8 mouse cellular contexts compared by ENCODE assay signal in the genomic region with DNA sequence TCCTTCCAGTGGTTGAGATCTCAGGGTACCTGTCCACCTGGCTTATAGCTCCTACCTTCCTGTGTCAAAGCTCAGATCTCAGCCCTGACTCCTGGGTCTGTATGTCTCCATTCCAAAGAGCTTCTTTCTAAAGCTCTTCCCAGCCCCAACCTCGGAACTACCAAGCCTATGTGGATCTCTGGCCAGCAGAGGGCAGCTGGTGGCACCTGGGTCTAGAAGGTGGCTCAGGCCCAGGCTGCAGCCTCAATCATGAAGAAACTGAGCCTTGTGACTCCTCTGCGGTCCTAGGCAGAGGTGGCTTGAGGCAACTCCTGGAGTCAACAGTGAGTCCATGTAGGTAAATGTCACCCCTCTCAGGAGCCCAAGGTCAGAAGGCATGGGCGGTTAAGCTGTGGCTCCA.
DNase-seq lines count a peak whose midpoint lies in the region; ATAC-seq and TF ChIP-seq lines count a peak whose summit lies in the region.

No protein-coding gene starts in this region.

- no peak overlapping the region for H3K27ac ChIP-seq in intestine, postnatal 0 days (ENCODE audit: low read depth, low read length)
- H3K27ac ChIP-seq in lung, embryonic 14.5 days (ENCODE audit: low read depth): no peak overlapping the region

- peak; percentile 73 for TF ChIP-seq CTCF in intestine, postnatal 0 days (IDR thresholded peaks at IDR 0.05; ENCODE audit: low read depth)
- TF ChIP-seq CTCF in lung, embryonic 14.5 days (IDR thresholded peaks at IDR 0.05; ENCODE audit: low read depth): peak; percentile 66

- H3K27me3 ChIP-seq in intestine, postnatal 0 days (replicated peaks; ENCODE audit: control insufficient read depth, insufficient read depth, low read length): no peaks in the 10 kb centered on the region
- H3K27me3 ChIP-seq in lung, embryonic 14.5 days (ENCODE audit: insufficient read depth, low read length): no peaks in the 10 kb centered on the region

- 46% methylated on average over 3 of the region's 3 CpGs for WGBS in intestine, postnatal 0 days
- 63% methylated on average over 3 of the region's 3 CpGs for WGBS in lung, embryonic 14.5 days

- no peak overlapping the region for H3K9ac ChIP-seq in intestine, postnatal 0 days (ENCODE audit: low read depth, low read length)
- no peak overlapping the region for H3K9ac ChIP-seq in lung, embryonic 14.5 days

- H3K4me1 ChIP-seq in intestine, postnatal 0 days (replicated peaks; ENCODE audit: control insufficient read depth, insufficient read depth, low read length): no peaks in the 10 kb centered on the region
- 0 out of 2 replicates have a peak, but pooled peaks cover 7% of the 10 kb centered on the region for H3K4me1 ChIP-seq in lung, embryonic 14.5 days (ENCODE audit: insufficient read depth)

- peak; percentile 25 for DNase-seq in gastrocnemius, postnatal 14 days
- no peak for DNase-seq in gastrocnemius, adult 8-10 months (ENCODE audit: low spot score in 2 of 2)
- DNase-seq in thymus, postnatal 4 days: peak; percentile 44
- DNase-seq in thymus, adult 18-20 months: no peak
- peak; percentile 74 to 77 for DNase-seq in cerebellum, postnatal 36 days
- DNase-seq in lung, embryonic 14.5 days: peak; percentile 44
- DNase-seq in testis, postnatal 10 days (ENCODE audit: low spot score): peak; percentile 68

- peaks cover 8% of the 10 kb centered on the region; the same call in 1 of the 2 replicates for H3K36me3 ChIP-seq in intestine, postnatal 0 days (ENCODE audit: control insufficient read depth, insufficient read depth)
- H3K36me3 ChIP-seq in lung, embryonic 14.5 days (ENCODE audit: insufficient read depth): peaks cover 68% of the 10 kb centered on the region

- intact Hi-C loops in gastrocnemius, postnatal 14 days (cut with DNase I; ENCODE audit: low total_unique reads): loop anchor here (10.0 kb wide), 2 partner anchors 211 to 431 kb away; a partner anchor contains a TSS

- H3K4me3 ChIP-seq in intestine, postnatal 0 days (ENCODE audit: low read depth, low read length): no peak overlapping the region
- H3K4me3 ChIP-seq in lung, embryonic 14.5 days (ENCODE audit: low read depth, low read length): no peak overlapping the region

- H3K9me3 ChIP-seq in intestine, postnatal 0 days (ENCODE audit: control insufficient read depth): no peaks in the 10 kb centered on the region
- no peaks in the 10 kb centered on the region for H3K9me3 ChIP-seq in lung, embryonic 14.5 days (ENCODE audit: low read depth, low read length)

- ATAC-seq in intestine, postnatal 0 days: no peak
- ATAC-seq in lung, embryonic 14.5 days (ENCODE audit: insufficient read depth): no peak

- H3K4me2 ChIP-seq in intestine, postnatal 0 days (replicated peaks; ENCODE audit: low read depth): no peak overlapping the region
- no peak overlapping the region for H3K4me2 ChIP-seq in lung, embryonic 14.5 days

Comparison
In these comparisons a context has a peak if more than half of its experiments do, and no peak if none do; other contexts are left out.
1. DNase-seq: peak in gastrocnemius, postnatal 14 days (single experiment), thymus, postnatal 4 days (single experiment), cerebellum, postnatal 36 days (2 of 2), lung, embryonic 14.5 days (single experiment) and testis, postnatal 10 days (single experiment); none in gastrocnemius, adult 8-10 months (0 of 2) and thymus, adult 18-20 months (0 of 2).